Mouse (Mus musculus): Measurements from ENCODE around the gene Aga.

DNA sequence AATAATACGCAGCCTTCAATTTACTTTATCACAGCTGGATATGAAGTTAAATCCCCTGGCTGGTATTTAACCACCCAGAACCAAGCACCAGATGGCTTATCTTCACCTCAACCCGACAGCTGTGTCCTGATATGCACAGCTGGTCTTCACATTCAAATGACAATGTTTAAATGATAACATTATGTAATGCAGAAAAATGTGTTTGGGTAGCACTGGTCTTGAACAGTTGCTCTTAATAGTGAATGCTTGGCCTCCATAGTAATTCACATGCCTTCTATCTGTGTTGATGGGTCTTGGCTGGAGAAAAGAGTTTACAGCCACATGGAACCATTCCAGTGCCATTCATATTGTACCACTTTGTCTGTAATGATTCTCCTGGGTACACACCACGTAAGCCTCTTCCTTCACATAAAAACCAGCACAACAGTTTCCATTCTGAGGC lies 14.6 kb upstream of the Aga start:
- TF ChIP-seq CTCF (conservative IDR thresholded peaks at IDR 0.05; ENCODE audit: insufficient read depth, insufficient read length, low read depth, low read length), result no peak
- no peak for TF ChIP-seq POLR2A (IDR thresholded peaks at IDR 0.05; ENCODE audit: low read depth, low read length)
